Mouse (Mus musculus) T-helper 17 cell (primary cell): ENCODE results near the gene Olfr1015.

Source experiments
- in situ Hi-C, 2 experiments: fragments of 300-600 bp; cut with MboI, MseI; formaldehyde crosslinking; loops; 1 replicate in 1 of 2; 2 replicates in 1 of 2; pipeline ENCODE4 v1.15.1; 2025; ENCODE audit warnings: high pct_unique_total_duplicates in 2 of 2

The Olfr1015 gene

GRCm38 (mm10) chr2:85781717-85782116, at the start of gene Olfr1015:
Olfr1015 (plus strand) TSS chr2:85782017.
- in situ Hi-C loops, result no loop called here

- in situ Hi-C loops, result no loop called here
These were observed 28.0 kb upstream of the Olfr1015 start for GRCm38 (mm10) chr2:85753822-85754221.

- in situ Hi-C loops, result no loop called here
These were observed 19.2 kb upstream of the Olfr1015 start, which contains the start of gene Olfr1012 for GRCm38 (mm10) chr2:85762666-85763065. Olfr1012 (minus strand) TSS chr2:85762766.

GRCm38 (mm10) chr2:85766798-85767197, 15.0 kb upstream of the Olfr1015 start, which contains the start of gene Olfr1013:
Olfr1013 (plus strand) TSS chr2:85767098.
- in situ Hi-C loops, result no loop called here

- in situ Hi-C loops, result no loop called here
These were observed 9.4 kb upstream of the Olfr1015 start, which contains the start of gene Olfr1014 for GRCm38 (mm10) chr2:85772413-85772812. Olfr1014 (plus strand) TSS chr2:85772713.

GRCm38 (mm10) chr2:85792331-85792730, 10.5 kb downstream of the Olfr1015 start:
- in situ Hi-C loops, result no loop called here

- in situ Hi-C loops, result no loop called here
These were observed 20.6 kb downstream of the Olfr1015 start, which contains the start of gene Olfr1016 for GRCm38 (mm10) chr2:85802444-85802843. Olfr1016 (minus strand) TSS chr2:85802544.

GRCm38 (mm10) chr2:85804501-85804900, 22.7 kb downstream of the Olfr1015 start:
- in situ Hi-C loops, result no loop called here

- in situ Hi-C loops, result no loop called here
These were observed 36.4 kb downstream of the Olfr1015 start, which contains the start of gene Olfr1018 for GRCm38 (mm10) chr2:85818179-85818578. Olfr1018 (plus strand) TSS chr2:85818479.
